Mouse (Mus musculus) kidney, adult 2 months (tissue): Measurements from ENCODE around the gene Trpm8.

Source experiments
- CTCF ChIP-seq: fragments of 200-500 bp; conservative IDR thresholded peaks from 2 replicates; pipeline ENCODE4 v1.5.1; 2011; ENCODE audit warnings: low read depth, mild to moderate bottlenecking, control low read depth, low read length, moderate library complexity, mixed read lengths; ENCODE audit not compliant: insufficient read depth, insufficient read length
- POLR2A ChIP-seq: fragments of 200-500 bp; IDR thresholded peaks from one replicate; pipeline ENCODE4 v1.6.1; 2011; ENCODE audit warnings: low read depth, low read length, control low read depth

DNA sequence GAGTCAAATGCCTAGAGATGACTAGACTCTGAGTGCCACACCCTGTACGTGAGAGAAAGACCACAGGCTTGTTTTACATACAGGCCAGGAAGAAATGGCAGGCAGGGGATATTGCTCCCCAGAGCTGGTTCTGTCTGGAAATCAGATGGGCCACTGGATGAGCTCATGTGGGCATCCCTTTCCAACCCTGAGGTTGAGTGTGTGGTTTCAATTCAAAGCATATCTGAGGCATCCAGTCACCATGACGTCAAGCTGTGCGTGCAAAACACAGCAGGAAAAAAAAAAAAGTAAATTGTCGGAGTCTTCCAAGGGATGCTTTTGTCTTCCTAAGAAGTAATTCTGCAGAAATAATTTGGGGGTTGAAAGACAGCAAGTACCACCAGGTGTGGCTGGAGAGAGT lies 83.6 kb downstream of the Trpm8 start:
- TF ChIP-seq POLR2A (no peak), CTCF (no peak)
